Mouse (Mus musculus) Patski (cell line): Measurements from ENCODE around the gene Coq5. TPM values are rescaled to one million over a fixed set of nuclear protein-coding genes. Genes with fewer than 3 reads are reported as not detected.

Experiments
- ATAC-seq: fragments of 100-300 bp; one replicate; pipeline ENCODE4 v1.8.0; 2021
- CTCF ChIA-PET: fragments of 350-600 bp; sonication (Branson Sonifier 250); formaldehyde crosslinking; loops from one replicate; lab custom pipeline; 2022; ENCODE audit warnings: inconsistent platforms; lab: Charles Lee
- POLR2A ChIA-PET: fragments of 350-600 bp; sonication (Branson Sonifier 250); formaldehyde crosslinking; loops from one replicate; lab custom pipeline; 2022; ENCODE audit warnings: antibody characterized with exemption, inconsistent platforms; lab: Charles Lee
- DNase-seq: peaks from one replicate; pipeline ENCODE4 v3.0.0-alpha.2; 2011; ENCODE audit warnings: low read depth, low spot score
- H3K27me3 ChIP-seq: fragments of 371-371 bp; one replicate; pipeline ENCODE4 v1.5.1; 2021
- CTCF ChIP-seq: fragments of 100-300 bp; IDR thresholded peaks from one replicate; pipeline ENCODE4 v1.5.1; 2021
- in situ Hi-C: fragments of 300-500 bp; cut with MboI; formaldehyde crosslinking; loops from 3 replicates; pipeline ENCODE4 v1.11.1; 2018; ENCODE audit warnings: low pct_unique_long_range_greater_than_20kb, mixed read lengths
- polyA plus RNA-seq: library from polyadenylated mRNA; unstranded; gene quantifications from one replicate; pipeline ENCODE4 v1.2.3, GENCODE M21; 2021

The Coq5 gene
- polyA plus RNA-seq, 1 experiment from 2014 or later = 49.9 TPM

DNA sequence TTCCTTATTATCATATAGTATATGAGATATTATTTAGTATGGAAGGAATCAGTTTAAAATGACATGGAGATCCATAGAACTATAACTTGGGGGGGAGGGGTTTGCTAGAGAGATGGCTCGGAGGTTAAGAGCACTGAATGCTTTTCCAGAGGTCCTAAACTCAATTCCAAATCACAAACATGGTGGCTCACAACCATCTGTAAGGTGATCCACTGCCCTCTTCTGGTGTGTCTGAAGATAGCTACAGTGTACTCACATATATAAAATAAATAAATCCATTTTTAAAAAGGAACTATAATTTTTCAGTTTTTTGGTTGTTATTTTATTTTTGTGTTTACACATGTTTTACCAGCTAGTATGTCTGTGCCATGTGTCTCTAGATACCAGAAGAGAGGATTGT, 5.1 kb upstream of the Coq5 start:
- no peaks in the 10 kb centered on the region for H3K27me3 ChIP-seq
- ChIA-PET POLR2A (interaction anchor here (1.5 kb wide), 1 partner anchor 36 kb away, joined by 4 read pairs; no protein-coding TSS in a partner anchor), CTCF (interaction anchor here (0.9 to 1.1 kb wide), 2 partner anchors 20 to 45 kb away, joined by 4 read pairs; no protein-coding TSS in a partner anchor)
- ATAC-seq (no peak), DNase-seq (no peak)
- in situ Hi-C loops = no loop called here
- TF ChIP-seq CTCF = no peak

DNA sequence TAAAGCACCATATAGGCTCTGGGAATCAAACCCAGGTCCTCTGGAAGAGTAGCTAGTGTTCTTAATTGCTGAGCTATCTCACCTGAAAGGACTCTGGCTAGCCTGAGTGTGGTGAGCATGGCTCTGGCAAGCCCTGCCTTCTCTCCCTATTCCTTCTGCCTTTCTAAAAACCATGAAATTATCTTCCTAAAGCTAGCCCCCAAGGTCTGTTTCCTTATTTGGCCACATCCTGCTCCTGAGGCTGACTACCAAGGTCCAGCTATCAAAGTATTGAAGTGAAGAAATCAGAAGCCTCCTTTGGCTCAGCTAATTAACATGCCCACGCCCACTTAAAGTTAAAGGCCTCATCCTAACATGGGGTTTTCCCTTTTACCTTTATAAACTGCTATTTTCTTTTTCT, 4.7 kb upstream of the Coq5 start:
- DNase-seq = no peak
- ChIA-PET POLR2A (no interaction called here), CTCF (interaction anchor here (0.7 to 1.1 kb wide), 3 partner anchors 19 to 45 kb away, joined by 3 to 4 read pairs (median 4); no protein-coding TSS in a partner anchor)
- in situ Hi-C loops = no loop called here
- no peaks in the 10 kb centered on the region for H3K27me3 ChIP-seq
- no peak for ATAC-seq
- TF ChIP-seq CTCF = no peak

DNA sequence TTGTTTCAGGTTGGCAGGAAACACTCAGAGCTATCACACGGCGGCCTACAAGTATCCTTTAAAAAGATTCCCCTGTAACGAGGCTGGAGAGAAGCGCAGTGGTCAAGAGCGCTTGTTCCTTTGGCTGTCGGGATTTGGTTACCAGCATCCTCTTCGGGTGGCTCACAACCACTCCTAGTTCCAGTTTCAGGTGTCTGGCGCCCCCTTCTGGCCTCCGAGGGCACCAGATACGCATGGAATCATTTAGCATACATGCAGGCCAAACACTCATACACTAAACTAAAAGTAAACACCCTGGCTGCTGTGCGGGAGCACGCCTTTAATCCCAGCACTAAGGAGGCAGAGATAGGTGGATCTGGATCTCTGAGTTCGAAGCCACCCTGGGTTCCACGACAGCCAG, 3.5 kb upstream of the Coq5 start:
- POLR2A ChIA-PET = no interaction called here
- DNase-seq (no peak), ATAC-seq (no peak)
- CTCF ChIA-PET = no interaction called here
- in situ Hi-C loops = no loop called here
- H3K27me3 ChIP-seq = no peaks in the 10 kb centered on the region
- TF ChIP-seq CTCF = peak; percentile 77

DNA sequence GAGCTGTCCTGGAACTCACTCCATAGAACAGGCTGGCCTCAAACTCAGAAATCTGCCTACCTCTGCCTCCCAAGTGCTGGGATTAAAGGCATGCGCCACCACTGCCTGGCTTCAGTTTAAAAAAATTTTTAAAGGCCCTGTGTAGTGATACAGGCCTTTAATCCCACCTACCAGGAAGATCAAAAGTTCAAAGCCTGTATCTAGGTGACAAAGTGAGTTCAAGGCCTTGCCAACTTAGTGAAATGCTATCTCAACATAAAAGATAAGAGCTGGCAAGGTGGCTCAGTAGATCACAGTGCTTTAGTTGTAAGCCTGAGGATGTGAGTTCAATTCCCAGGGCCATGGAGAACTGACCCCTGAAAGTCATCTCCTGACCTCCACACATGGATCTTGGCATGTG, 1.4 kb upstream of the Coq5 start:
- POLR2A ChIA-PET = interaction anchor here (1.0 kb wide), 1 partner anchor 23 kb away, joined by 3 read pairs; no protein-coding TSS in a partner anchor
- no peak for ATAC-seq
- in situ Hi-C loops = no loop called here
- CTCF ChIA-PET = interaction anchor here (1.5 kb wide), 1 partner anchor 153 kb away, joined by 3 read pairs; no protein-coding TSS in a partner anchor
- H3K27me3 ChIP-seq = no peaks in the 10 kb centered on the region
- DNase-seq = no peak
- TF ChIP-seq CTCF = no peak

DNA sequence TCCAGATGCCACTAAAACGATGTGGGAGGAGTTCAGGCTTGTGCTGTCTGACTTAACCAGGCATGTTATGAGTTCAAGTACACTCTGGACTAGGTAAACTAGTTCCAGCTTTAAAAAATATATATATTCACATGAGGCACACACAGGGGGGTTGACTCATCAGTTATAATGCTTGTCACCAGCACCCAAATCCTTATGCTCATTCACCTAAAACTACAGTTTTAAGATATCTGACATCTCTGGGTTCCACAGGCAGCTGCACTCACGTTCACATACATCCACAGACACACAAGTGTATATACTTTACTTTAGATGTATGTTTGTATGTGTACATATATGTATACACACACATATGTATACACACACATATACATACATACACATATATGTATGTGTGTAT, 681 bp upstream of the Coq5 start:
- no peaks in the 10 kb centered on the region for H3K27me3 ChIP-seq
- CTCF ChIA-PET = no interaction called here
- in situ Hi-C loops = no loop called here
- DNase-seq (no peak), ATAC-seq (no peak)
- POLR2A ChIA-PET = no interaction called here
- TF ChIP-seq CTCF = no peak

DNA sequence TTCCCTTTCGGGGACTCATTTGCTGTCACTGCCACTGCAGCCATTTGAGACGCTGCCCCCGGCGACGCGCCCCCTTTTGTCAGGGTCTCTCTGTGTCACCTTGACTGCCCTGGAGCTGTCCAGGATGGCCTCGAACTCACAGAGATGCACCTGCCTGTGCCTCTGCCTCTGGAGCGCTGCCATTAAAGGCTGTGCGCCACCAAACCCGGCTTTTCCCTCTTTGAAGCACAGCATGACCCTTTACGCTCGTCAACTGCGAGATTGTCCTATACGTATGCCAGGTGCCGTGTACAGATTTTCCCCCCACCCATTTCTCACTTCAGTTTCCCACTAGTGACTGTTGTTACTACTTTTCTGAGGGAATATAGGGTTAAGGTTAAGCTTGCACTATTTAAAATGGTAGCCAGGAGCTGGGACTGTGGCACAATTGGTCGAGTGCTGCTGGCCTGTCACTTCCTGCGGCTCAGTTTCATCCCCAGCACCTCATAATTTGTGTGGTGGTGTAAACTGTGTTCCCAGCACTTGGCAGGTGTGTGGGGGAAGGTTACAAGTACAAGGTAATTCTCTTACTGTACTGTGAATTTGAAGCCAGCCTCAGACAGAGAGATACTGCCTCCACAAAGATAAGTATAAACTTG, 703 bp downstream of the Coq5 start:
- ATAC-seq (no peak), DNase-seq (no peak)
- ChIA-PET CTCF (interaction anchor here (1.1 to 1.3 kb wide), 2 partner anchors 12 to 39 kb away, joined by 3 to 5 read pairs; no protein-coding TSS in a partner anchor), POLR2A (interaction anchor here (0.7 to 1.0 kb wide), 3 partner anchors 8 to 46 kb away, joined by 3 to 4 read pairs (median 3); partner anchors contain the start of gene Srsf9)
- no peak for TF ChIP-seq CTCF
- no peaks in the 10 kb centered on the region for H3K27me3 ChIP-seq
- in situ Hi-C loops = no loop called here

DNA sequence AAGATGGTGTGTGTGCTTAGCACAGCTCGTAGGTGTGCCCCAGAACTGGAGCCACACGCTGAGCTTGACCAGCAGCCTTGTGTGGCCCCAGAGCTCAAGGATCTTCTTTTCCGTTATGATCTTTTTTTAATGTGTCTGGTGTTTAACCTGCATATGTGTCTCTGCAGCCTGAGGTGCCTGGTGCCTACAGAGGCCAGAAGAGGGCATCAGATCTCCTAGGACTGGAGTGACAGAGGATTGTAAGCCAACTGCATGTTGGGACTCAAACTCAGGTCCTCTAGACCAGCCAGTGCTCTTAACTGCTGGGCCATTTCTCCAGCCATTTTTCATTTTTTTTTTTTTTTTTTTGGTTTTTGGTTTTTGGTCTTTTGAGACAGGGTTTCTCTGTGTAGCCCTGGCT, 5.3 kb downstream of the Coq5 start:
- no peaks in the 10 kb centered on the region for H3K27me3 ChIP-seq
- ATAC-seq = no peak
- no peak for TF ChIP-seq CTCF
- ChIA-PET POLR2A (interaction anchor here (0.7 kb wide), 2 partner anchors 16 to 42 kb away, joined by 3 to 4 read pairs; partner anchors contain the start of genes Dynll1 and Srsf9), CTCF (no interaction called here)
- in situ Hi-C loops = no loop called here
- DNase-seq = no peak

DNA sequence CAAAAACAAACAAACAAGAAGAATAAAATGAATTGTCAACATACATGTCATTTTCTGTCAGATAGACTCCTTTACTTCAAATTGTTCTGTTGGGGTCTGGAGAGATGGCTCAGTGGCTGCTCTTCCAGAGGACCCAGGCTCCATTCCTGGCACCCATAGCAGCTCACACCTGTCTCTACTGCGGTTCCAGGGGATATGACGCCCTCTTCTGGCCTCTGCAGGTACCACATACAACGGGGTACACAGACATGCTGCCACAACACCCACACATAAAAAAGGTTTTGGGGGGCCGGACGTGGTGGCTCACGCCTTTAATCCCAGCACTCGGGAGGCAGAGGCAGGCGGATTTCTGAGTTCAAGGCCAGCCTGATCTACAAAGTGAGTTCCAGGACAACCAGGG, 14.7 kb downstream of the Coq5 start:
- ChIA-PET POLR2A (interaction anchor here (0.6 kb wide), 1 partner anchor 13 kb away, joined by 4 read pairs; no protein-coding TSS in a partner anchor), CTCF (interaction anchor here (1.0 to 1.4 kb wide), 3 partner anchors 19 to 26 kb away, joined by 3 to 4 read pairs (median 4); partner anchors contain the start of gene Rnf10)
- H3K27me3 ChIP-seq = no peaks in the 10 kb centered on the region
- no peak for TF ChIP-seq CTCF
- in situ Hi-C loops = no loop called here
- DNase-seq (no peak), ATAC-seq (no peak)

DNA sequence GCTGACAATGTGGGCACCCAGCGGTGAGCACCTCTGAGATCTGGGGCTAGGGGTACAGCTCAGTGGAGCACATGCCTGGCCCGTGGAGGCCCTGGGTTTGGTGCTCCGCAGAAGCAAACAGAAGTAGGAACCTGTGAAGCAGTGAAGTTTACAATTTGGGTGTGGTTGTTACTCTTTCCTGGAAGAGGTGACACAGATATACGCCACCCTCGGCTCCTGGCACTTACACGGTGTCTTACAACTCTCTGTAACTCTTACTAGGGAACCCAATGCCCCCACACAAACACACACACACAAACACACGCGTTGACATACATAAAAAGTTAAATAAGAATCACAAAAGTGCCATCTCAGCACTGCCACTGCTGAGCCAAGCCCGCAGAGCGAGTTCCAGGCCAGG, 16.9 kb downstream of the Coq5 start:
- H3K27me3 ChIP-seq = no peaks in the 10 kb centered on the region
- in situ Hi-C loops = no loop called here
- POLR2A ChIA-PET = no interaction called here
- DNase-seq (no peak), ATAC-seq (no peak)
- no peak for TF ChIP-seq CTCF
- CTCF ChIA-PET = interaction anchor here (0.6 to 3.2 kb wide), 3 partner anchors 21 to 35 kb away, joined by 3 to 13 read pairs (median 3); no protein-coding TSS in a partner anchor

DNA sequence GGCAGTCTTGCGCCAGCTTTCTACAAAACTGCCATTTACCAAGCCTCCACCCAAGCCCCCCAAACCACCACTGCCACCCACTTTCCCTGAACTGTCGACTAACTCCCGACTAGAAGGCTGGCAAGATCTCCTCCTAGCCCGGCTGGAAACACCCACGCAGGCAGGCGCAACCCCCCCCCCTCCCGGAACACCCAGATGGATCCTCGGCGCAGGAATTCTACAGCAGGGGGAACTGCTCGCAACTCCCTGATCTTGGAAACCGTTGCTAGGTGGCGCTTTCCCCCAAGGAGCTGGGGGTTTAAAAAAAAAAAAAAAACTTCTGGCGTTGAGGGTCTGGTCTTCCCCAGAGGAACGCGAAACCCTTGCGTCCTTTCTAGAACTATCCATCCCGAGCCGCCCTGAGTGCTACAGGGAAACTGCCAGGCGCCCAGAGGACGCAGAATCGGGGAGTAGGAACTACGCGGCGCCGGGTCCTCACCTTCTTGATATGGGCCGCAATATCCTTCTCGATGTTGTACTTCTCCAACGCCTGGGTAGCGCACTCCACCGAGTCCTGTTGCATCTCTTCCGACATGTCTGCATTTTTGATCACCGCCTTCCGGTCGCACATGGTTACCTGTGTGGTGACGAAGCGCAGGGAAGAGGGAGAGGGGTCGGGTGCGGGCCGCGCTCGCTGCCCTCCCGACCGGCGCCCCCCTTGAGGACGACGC, 20.7 kb downstream of the Coq5 start:
- in situ Hi-C loops = no loop called here
- no peak for DNase-seq
- ChIA-PET POLR2A (interaction anchor here (0.6 to 3.0 kb wide), 15 partner anchors 12 to 264 kb away, joined by 3 to 14 read pairs (median 4); partner anchors contain the start of genes Gatc and Triap1), CTCF (no interaction called here)
- peak; percentile 6 for ATAC-seq
- no peaks in the 10 kb centered on the region for H3K27me3 ChIP-seq
- no peak for TF ChIP-seq CTCF
